8 mouse cellular contexts compared by ENCODE assay signal in the genomic region with DNA sequence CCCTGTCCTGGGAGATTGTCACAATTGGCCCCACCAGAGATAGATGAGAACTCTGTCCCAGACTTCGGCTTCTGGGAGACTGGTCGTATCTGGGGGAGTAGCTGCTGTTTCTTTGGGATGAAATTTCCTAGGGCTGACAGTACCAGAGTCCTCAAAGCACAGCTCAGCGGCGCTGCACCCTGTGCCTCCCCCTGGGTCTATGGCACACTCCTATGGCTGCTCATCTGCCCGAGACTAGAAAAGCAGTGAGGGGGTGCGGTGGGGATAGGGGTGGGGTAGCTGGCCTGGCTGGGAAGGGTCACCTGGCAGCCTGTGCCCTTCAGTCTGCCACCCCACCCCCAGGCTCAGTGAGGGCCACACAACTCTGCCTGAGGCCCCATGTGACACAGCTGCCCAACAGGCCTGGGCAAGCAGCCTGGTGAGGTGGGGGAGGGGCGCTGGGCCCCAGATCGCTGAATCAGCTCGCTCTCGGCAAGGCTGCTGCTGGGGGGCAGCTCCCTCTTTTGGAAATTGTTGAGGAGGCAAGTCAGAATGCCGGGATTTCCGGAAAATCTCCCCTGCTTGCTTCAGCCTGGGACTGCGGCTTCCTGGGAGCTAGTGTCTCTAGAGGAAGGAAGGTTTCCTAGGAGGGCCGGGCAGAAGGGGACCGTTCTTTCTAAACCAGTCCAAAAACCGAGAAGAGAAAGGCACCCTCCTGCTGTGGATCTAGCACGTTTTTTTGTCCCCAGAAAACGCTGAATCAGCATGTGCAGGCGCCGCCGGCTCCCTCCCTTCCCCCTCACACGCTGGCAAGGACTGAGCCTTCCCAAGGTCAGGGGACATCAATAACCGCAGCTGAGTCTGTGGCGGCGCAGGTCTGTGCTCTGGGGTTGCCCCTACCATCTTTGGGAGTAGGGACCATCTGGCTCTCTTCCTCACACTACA. TPM values are rescaled to one million over a fixed set of nuclear protein-coding genes. Genes with fewer than 3 reads are reported as not detected.
DNase-seq lines count a peak whose midpoint lies in the region; ATAC-seq lines count a peak whose summit lies in the region.

No protein-coding gene starts in this region.

- DNase-seq in adrenal gland, adult (ENCODE audit: inconsistent age in 2 of 2, low spot score in 1 of 2) = peak; percentile 90 to 95
- peak; percentile 84 to 90 for DNase-seq in cerebellum, postnatal 25 days
- DNase-seq in frontal cortex, postnatal 14 days (ENCODE audit: low spot score in 2 of 2) = peak; percentile 81 to 84
- DNase-seq in hindbrain, embryonic 11.5 days (ENCODE audit: low spot score) = peak; percentile 86
- DNase-seq in layer of hippocampus, postnatal 14 days (ENCODE audit: low spot score in 2 of 2) = peak; percentile 86 to 88
- DNase-seq in retina, postnatal 1 day = peak; percentile 91

- peak overlapping the region; percentile 57 for H3K9ac ChIP-seq in hindbrain, embryonic 11.5 days (ENCODE audit: low read depth, low read length)
- H3K9ac ChIP-seq in lung, embryonic 16.5 days (ENCODE audit: low read length) = peak overlapping the region; percentile 71

- peak; percentile 79 for ATAC-seq in hindbrain, embryonic 11.5 days (ENCODE audit: low FRiP score)
- peak; percentile 89 for ATAC-seq in lung, embryonic 16.5 days (ENCODE audit: low read depth)
- no peak for ATAC-seq in erythroid progenitor cell, adult 5-6 weeks (replicated peaks; ENCODE audit: low FRiP score, poor library complexity, severe bottlenecking)

- H3K4me2 ChIP-seq in hindbrain, embryonic 11.5 days (replicated peaks; ENCODE audit: low read depth, low read length) = peak overlapping the region; percentile 51
- peak overlapping the region; percentile 66 for H3K4me2 ChIP-seq in lung, embryonic 16.5 days (ENCODE audit: low read depth, low read length)

- peak overlapping the region; percentile 27 for H3K4me3 ChIP-seq in hindbrain, embryonic 11.5 days (ENCODE audit: low read depth, low read length)
- peak overlapping the region; percentile 43 for H3K4me3 ChIP-seq in lung, embryonic 16.5 days (ENCODE audit: low read length)

- H3K9me3 ChIP-seq in hindbrain, embryonic 11.5 days (ENCODE audit: control insufficient read depth, low read length) = no peaks in the 10 kb centered on the region
- H3K9me3 ChIP-seq in lung, embryonic 16.5 days (ENCODE audit: control insufficient read depth, low read length) = no peaks in the 10 kb centered on the region

- peak overlapping the region; percentile 88 for H3K27ac ChIP-seq in hindbrain, embryonic 11.5 days (ENCODE audit: low read depth, low read length)
- peak overlapping the region; percentile 86 for H3K27ac ChIP-seq in lung, embryonic 16.5 days (ENCODE audit: low read length)

- peaks cover 9% of the 10 kb centered on the region for H3K4me1 ChIP-seq in hindbrain, embryonic 11.5 days (replicated peaks; ENCODE audit: control insufficient read depth, insufficient read depth, low read length)
- peaks cover 17% of the 10 kb centered on the region for H3K4me1 ChIP-seq in lung, embryonic 16.5 days (replicated peaks; ENCODE audit: control insufficient read depth, insufficient read depth, low read length)

- no peaks in the 10 kb centered on the region for H3K27me3 ChIP-seq in hindbrain, embryonic 11.5 days (ENCODE audit: control insufficient read depth, insufficient read depth, low read length)
- H3K27me3 ChIP-seq in lung, embryonic 16.5 days (ENCODE audit: control insufficient read depth, insufficient read depth, low read depth, low read length) = no peaks in the 10 kb centered on the region

- WGBS in hindbrain, embryonic 11.5 days = 3% methylated on average over 25 of the region's 25 CpGs
- 5% methylated on average over 25 of the region's 25 CpGs for WGBS in lung, embryonic 16.5 days

- H3K36me3 ChIP-seq in hindbrain, embryonic 11.5 days (ENCODE audit: control insufficient read depth, insufficient read depth, low read length) = 0 out of 2 replicates have a peak, but pooled peaks cover 2% of the 10 kb centered on the region
- peaks cover 11% of the 10 kb centered on the region for H3K36me3 ChIP-seq in lung, embryonic 16.5 days (ENCODE audit: control insufficient read depth, insufficient read depth, low read length)

RNA-seq across cellular contexts. Expression of gene Nacc2, which starts 9.9 kb away (rescaled TPM):
- 5.7 and 7.2 TPM in 2 replicates for polyA plus RNA-seq in hindbrain, embryonic 11.5 days (2014; fragmentation: Nextera tagmentation; extraction: Ambion mirVana)
- 10 to 100 TPM; 58.1 to 58.9 TPM for total RNA-seq in layer of hippocampus, postnatal 14 days (2021)
- polyA plus RNA-seq in lung, embryonic 16.5 days (2015; fragmentation: Nextera tagmentation; extraction: Ambion mirVana) = 9.2 and 10.9 TPM in 2 replicates
- 0.42 TPM in 1 of 2 replicates, not detected in the other for total RNA-seq in erythroid progenitor cell, adult 5-6 weeks (2015; ENCODE audit: low replicate concordance)
- 0.64 and 0.68 TPM in 2 replicates for total RNA-seq in erythroid progenitor cell, adult 5-6 weeks (2017; ENCODE audit: low replicate concordance)

Comparison
In these comparisons a context has a peak if more than half of its experiments do, and no peak if none do; other contexts are left out.
1. RNA of gene Nacc2, which starts 9.9 kb away (total RNA-seq): 58.1 to 58.9 TPM in layer of hippocampus, postnatal 14 days; 0.42 to 0.68 TPM in erythroid progenitor cell, adult 5-6 weeks; every median in the first group is over 10 times any median in the second.
2. Peak in every context shown above with its lines, with median percentiles within 50 percentile points of each other: DNase-seq.